In genomic region chr3:50306334-50306733, GRCm38 (mm10) we compare ENCODE assay signal across 19 mouse cellular contexts.
DNase-seq lines count a peak whose midpoint lies in the region; ATAC-seq and TF ChIP-seq lines count a peak whose summit lies in the region.
"Had no signal": no experiment of that assay in that cellular context is flagged by ENCODE, and none has a peak within 500 bp of the region (broad histone marks: within the 10 kb centered on the region; RNA-seq: fewer than 3 reads in every experiment).

No protein-coding gene starts in this region.

- H3K4me2 ChIP-seq in hindbrain, embryonic 13.5 days = no peak overlapping the region
- H3K4me2 ChIP-seq: heart, embryonic 11.5 days; intestine, embryonic 15.5 days; midbrain, embryonic 11.5 days had no signal

- 86% methylated on average over 8 of the region's 8 CpGs for WGBS in hindbrain, embryonic 13.5 days
- 90% methylated on average over 8 of the region's 8 CpGs for WGBS in hindbrain, embryonic 10.5 days

- H3K9me3 ChIP-seq in hindbrain, embryonic 13.5 days = no peaks in the 10 kb centered on the region
- no peaks in the 10 kb centered on the region for H3K9me3 ChIP-seq in hindbrain, embryonic 10.5 days
- H3K9me3 ChIP-seq: intestine, embryonic 15.5 days had no signal

- 0 out of 2 replicates have a peak overlapping the region, but pooled peaks have one; percentile 18 for H3K27ac ChIP-seq in hindbrain, embryonic 13.5 days
- H3K27ac ChIP-seq in hindbrain, embryonic 10.5 days = no peak overlapping the region
- H3K27ac ChIP-seq: intestine, embryonic 15.5 days had no signal

- no peaks in the 10 kb centered on the region for H3K27me3 ChIP-seq in hindbrain, embryonic 13.5 days
- H3K27me3 ChIP-seq in hindbrain, embryonic 10.5 days (ENCODE audit: insufficient read depth, poor library complexity, severe bottlenecking) = no peaks in the 10 kb centered on the region
- H3K27me3 ChIP-seq: intestine, embryonic 15.5 days had no signal

- no peak for TF ChIP-seq POLR2A in brain, embryonic 14.5 days (IDR thresholded peaks at IDR 0.05; ENCODE audit: borderline replicate concordance, extremely low read depth, insufficient read depth, insufficient read length, poor library complexity, severe bottlenecking)

- DNase-seq in cerebellum, adult 9-10 months = peak; percentile 26
- no peak for DNase-seq in cerebellum, postnatal 4 days (ENCODE audit: low spot score in 2 of 2)
- DNase-seq in hindbrain, embryonic 10.5 days (ENCODE audit: low spot score) = no peak
- DNase-seq in brain, embryonic 14.5 days (ENCODE audit: low read depth) = peak; percentile 81
- peak; percentile 15 to 35 for DNase-seq in cerebellum, postnatal 36 days
- DNase-seq in B cell, adult 2 months = no peak
- DNase-seq in frontal cortex, adult 2 months (ENCODE audit: extremely low spot score in 1 of 2, low spot score in 1 of 2) = no peak
- DNase-seq: adrenal gland, postnatal 25 days; gastrocnemius, postnatal 10 days; heart, adult 11 months; kidney, adult 8-10 months; kidney, postnatal 10 days; thymus, adult 18-20 months; thymus, postnatal 36 days had no signal

- H3K9ac ChIP-seq in hindbrain, embryonic 13.5 days = no peak overlapping the region
- H3K9ac ChIP-seq: intestine, embryonic 15.5 days had no signal

- peaks cover 8% of the 10 kb centered on the region for H3K4me1 ChIP-seq in hindbrain, embryonic 13.5 days (replicated peaks)
- no peaks in the 10 kb centered on the region for H3K4me1 ChIP-seq in hindbrain, embryonic 10.5 days (replicated peaks)
- H3K4me1 ChIP-seq: intestine, embryonic 15.5 days had no signal

- H3K4me3 ChIP-seq in hindbrain, embryonic 13.5 days = no peak overlapping the region
- no peak overlapping the region for H3K4me3 ChIP-seq in hindbrain, embryonic 10.5 days
- H3K4me3 ChIP-seq: erythroblast, embryonic 14.5 days; intestine, embryonic 15.5 days had no signal

- ATAC-seq in hindbrain, embryonic 13.5 days (ENCODE audit: low FRiP score) = no peak
- ATAC-seq: intestine, embryonic 15.5 days had no signal

- no peak for TF ChIP-seq CTCF in brain, embryonic 14.5 days (IDR thresholded peaks at IDR 0.05; ENCODE audit: borderline replicate concordance, extremely low read depth, insufficient read depth, insufficient read length)

- H3K36me3 ChIP-seq in hindbrain, embryonic 13.5 days = no peaks in the 10 kb centered on the region
- H3K36me3 ChIP-seq in hindbrain, embryonic 10.5 days = no peaks in the 10 kb centered on the region
- H3K36me3 ChIP-seq: intestine, embryonic 15.5 days had no signal

Comparison
In these comparisons a context has a peak if more than half of its experiments do, and no peak if none do; other contexts are left out.
1. DNase-seq: peak in cerebellum, adult 9-10 months (single experiment), brain, embryonic 14.5 days (single experiment) and cerebellum, postnatal 36 days (2 of 2); none in cerebellum, postnatal 4 days (0 of 2), hindbrain, embryonic 10.5 days (single experiment), B cell, adult 2 months (0 of 2) and frontal cortex, adult 2 months (0 of 2).